Mouse (Mus musculus): Measurements from ENCODE around the gene Rnf220.
"Not testable (repeated sequence)": the region's sequence is repeated elsewhere in the genome, so short reads cannot be mapped to it uniquely, and the experiment has no call there.

The Rnf220 gene

DNA sequence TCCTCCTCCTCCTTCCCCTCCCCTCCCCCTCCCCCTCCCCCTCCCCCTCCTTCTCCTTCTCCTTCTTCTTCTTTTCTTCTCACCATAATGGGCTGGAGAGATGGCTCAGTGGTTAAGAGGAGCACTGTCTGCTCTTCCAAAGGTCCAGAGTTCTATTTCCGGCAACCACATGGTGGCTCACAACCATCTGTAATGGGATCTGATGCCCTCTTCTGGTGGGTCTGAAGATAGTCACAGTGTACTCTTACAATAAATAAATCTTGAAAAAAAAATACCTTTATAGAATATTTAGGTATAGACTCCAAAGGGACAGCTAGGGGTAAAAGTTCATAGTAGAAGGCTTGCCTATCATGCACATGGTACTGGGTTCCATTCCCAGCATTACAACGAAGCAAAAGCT lies 235.6 kb downstream of the Rnf220 start:
- DNase-seq, result no peak

DNA sequence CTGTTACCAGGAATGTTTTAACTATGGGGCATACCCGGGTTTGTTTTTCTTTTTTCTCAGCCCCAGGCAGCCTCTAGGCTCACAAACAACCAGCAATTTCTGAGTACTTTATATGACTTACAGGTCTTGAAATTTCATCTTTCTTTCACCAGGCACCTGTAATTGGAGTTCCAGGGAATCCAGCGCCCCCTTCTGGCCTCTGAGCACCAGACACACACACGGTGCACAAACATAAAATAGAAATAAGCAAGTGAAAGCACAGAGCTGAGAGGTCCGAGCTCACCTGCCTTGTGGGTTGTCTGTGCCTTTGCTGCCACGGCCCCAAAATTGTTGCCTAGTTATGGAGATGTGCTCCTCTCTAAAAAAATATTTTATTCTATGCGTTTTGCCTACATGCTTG lies 236.9 kb downstream of the Rnf220 start:
- not testable (repeated sequence) for DNase-seq

DNA sequence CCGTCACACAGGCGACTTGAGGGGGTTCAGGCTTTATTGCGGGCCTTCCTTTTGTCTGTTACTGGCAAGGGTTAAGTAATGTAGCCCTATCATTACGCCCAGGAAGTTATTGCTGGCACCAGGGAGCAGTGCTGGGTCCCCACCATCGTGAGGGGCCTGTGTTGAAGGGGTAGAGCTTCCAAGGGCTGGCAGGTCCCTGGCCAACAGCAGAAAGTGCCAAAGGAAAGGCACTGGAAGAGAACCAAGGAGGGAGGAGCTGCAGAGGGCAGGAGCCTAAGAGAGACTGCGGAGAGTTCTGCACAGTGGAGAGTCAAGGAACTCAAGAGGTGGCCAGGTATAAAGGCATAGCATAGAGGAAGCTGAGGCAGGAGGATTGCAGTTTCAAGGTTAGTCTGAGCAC lies 242.2 kb downstream of the Rnf220 start:
- no peak for DNase-seq

DNA sequence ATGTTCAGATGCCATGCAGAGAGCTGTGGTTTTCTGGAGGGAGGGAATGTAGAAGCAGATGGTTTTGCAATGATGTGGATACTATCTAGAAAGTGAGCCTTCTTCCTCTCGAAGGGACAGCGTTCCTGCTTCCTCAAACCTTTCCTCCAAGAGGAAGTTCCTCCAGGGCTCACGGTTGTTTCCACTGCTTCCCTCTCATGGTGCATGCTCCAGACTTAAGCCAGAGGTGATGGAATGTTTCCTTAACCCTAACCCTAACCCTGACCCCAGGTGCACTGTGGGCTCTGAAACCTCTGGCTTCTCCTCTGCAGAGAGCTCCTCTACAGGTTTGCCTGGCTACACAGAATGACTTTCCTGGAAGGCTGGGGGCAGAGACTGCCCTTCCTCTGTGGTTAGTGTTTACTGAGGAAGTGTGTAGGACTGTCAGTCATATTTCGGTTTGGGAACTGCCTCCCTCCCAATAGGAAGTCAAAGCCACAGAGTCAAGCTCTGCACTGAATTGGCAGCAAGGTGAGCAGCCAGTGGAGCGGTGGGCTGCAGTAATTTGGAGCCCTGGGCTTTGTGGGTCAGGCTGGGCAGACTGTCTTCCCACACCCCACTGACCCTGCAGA lies 242.7 kb downstream of the Rnf220 start:
- DNase-seq, result no peak

DNA sequence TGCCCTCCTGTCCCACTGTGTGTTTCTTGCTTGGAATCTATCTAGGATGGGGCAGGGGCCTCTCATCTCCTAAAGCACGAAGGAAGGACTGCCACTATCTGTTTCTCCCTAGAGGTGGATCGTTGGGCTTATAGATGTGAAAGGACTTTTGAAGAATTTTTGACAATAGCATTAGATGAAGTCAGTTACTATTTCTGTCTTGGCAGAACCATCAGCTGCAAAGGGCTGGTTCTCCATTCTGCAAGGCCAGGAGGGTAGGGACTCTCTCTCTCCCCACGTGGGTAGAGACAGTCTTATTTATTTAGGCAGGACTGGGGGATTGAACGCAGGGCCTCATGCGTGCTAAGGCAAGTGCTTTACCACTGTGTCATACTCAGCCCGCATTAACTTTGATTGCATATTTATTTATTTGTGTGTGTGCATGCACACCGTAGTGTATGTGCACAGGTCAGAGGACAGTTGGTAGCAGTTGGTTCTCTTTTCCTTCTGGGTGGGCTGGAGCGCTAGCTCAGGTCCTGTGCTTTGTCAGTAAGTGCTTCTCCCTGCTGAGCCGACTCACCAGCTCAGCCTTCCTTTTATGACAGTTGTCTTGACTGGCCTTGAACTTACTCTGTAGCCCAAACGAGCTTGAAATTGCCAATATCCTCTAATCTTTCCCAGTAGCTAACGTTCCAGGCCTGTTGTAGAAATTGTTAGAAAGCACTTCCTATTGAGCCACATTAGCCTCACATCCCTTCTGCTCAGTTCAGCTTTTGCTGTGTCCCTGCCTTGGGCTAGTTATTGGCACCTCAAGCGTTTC lies 243.4 kb downstream of the Rnf220 start:
- DNase-seq, result no peak

DNA sequence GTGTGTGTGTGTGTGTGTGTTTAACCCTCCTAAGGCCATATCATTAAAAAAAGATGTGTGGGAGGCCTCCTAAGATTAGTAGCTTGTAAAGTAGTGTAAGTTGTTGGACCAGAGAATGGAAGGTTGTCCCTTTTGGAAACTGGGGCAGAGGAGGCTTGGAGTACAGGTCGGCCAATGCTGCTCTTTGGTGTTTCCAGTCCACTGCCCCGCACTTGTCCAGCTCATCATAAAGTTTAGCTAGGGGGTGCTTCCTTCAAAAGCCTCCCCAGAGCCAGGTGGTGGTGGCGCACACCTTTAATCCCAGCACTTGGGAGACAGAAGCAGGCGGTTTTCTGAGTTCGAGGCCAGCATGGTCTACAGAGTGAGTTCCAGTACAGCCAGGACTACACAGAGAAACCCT lies 244.1 kb downstream of the Rnf220 start:
- no peak for DNase-seq

DNA sequence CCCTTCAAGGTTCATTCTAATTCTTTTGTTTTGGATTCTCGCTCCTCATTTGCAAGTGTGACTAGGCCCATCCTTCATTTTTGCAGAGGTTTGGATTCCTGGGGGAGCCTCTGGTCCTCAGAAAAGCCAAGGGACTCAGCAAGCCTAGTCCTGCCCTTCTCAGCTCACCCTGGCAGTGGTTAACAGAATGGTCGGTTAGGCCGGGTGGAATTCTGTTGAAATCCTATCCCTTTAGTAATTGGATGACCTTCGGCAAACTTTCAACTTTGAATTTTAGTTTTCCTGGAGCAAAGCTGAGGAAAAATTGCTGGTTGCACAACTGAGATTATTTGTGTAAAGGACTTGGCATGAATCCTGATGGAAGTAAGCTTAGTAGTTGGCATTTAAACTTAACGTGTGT lies 244.5 kb downstream of the Rnf220 start:
- DNase-seq, result no peak

DNA sequence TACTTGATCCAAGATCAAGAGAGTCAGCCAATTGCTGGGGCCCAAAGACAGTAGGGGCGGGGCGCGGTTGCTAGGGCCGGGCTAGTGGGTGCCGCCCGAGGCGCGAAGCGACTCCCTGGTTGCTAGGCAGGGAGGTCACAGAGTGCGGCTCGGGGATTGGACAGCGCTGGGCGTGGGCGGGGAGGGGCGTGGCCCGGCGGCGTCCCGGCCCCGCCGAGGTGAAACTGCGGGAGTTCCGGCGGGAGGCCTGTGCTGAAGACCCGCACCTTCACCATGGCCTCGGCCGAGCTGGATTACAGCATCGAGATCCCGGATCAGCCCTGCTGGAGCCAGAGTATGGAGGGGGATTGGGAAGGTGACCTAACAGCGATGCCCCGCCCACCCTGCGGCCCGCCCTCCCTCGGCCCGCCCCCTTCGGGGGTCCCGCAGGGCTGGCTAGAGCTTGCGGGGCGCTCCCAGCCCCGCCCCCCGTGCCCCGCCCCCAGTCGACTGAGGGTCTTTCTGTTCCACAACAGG lies 245.0 kb downstream of the Rnf220 start, which contains the start of the genes Tmem53 and Armh1:
TSS of gene Tmem53 (plus strand) at position 151 of the 516 bp plus-strand sequence.
TSS of gene Armh1 (minus strand) at position 325 of the 516 bp plus-strand sequence.
- peak; percentile 79 to 85 for DNase-seq

DNA sequence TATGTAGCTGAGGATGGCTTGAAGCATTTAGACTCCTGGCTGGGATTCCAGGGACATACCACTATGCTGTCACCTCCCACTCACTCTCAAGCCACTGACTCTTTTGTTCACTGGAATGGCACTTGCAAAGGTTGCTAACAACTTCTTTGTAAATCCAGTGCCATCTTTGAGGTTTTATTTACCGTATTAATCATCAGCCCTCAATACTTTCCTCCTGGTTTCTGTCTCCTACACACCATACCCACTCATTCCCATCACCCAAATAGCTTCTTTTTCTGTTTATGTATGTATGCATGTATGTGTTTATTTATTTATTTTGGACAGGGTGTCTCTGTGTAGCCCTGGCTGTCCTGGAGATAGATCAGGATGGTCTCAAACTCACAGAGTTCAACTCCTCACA lies 245.9 kb downstream of the Rnf220 start:
- DNase-seq, result no peak

DNA sequence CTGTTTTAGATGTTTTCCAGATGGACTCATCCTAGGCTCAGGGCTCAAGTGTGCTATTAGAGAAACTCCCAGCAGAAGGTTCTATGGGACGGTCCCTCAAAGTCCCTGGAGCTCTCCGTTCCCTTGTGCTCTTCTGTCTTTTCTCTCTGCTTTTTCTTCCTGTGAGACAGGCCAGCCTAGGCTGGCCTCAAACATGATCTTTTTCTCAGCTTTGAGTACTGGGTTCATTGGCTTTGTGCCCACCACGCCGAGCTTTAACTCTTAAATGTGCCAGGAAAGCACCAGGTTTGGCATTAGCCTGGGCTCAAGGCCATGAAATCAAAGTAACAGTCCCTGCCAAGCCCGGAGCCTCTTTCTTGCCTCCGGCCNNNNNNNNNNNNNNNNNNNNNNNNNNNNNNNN lies 256.0 kb downstream of the Rnf220 start:
- DNase-seq, result peak; percentile 57 to 74

DNA sequence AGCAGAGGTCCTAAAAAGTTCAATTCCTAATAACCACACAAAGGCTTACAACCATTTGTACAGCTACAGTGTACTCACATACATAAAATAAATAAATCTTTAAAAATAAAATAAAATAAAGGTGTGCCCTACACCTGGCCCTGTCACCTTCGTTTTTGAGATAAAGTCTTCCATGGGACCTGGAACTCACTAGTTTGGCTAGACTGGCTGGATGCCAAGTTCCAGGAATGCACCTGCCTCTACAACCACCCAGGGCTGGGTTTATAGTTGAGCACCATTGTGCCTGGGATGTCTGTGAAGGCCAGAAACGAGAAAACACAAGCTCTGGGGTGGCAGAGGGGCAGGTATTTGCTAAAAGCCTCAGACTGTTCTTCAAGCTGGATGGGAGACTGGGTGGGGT lies 257.7 kb downstream of the Rnf220 start:
- no peak for DNase-seq

DNA sequence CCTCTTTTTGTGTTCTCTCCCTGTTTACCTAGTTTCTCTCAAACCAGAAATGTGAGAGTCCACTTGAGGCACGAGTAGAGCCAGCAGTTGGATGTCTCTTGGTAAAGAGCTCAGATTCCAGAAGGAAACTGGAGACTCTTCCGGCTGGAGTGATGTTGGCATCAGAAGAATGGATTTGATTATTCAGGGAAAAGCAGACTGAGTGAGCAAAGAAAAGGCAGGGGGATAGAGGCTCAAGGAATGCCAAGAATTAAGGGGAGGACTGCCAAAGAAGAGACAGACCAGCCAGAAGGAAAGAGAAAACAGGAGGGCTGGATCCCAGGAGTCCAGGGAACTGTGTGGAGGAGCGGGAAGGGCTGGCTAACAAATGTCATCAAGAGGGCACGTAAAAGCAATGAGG lies 261.0 kb downstream of the Rnf220 start:
- DNase-seq, result no peak

DNA sequence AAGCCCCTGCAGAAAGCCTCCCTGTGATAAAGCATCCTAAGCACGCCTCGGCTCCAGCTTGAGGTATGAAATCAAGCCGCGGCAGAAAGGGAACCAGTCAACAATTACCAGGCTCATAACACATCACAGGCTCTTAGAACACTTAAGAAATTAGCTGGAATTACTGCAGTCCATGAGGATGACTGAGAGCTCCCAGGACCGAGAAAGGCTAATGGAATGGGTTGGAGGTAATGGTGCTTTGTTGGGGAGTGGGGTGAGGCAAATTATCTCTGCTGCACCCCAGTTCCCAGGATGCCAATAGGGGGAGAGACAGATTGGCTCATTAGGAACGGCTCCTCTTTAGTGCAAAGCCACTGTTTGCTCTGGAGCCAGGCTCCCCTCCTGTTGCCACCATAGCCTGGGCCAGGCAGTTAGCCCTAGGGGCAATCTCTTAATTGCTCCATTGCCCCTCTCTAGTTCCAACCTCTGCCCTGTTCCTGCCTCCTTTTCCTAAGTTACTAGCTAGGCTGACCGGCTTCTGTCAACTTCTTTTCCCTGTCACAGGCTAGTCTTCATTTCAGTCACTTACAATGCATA lies 262.6 kb downstream of the Rnf220 start:
- DNase-seq, result no peak

DNA sequence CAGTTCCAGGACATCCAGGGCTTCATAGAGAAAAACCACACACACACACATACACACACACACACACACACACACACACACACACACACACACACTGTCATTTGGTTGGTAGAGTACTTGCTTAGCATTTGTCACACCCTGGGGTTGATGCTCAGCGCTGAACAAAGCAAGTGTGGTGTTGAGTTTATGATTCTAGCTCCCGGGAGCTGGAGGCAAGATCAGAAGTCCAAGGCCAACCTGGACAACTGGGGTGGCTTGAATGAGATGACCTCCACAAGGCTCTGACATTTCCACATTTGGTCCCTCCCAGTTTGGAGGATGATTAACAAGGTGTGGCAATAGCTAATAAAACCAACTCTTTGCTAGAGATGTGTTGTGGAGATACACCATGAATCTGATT lies 265.6 kb downstream of the Rnf220 start:
- no peak for DNase-seq

DNA sequence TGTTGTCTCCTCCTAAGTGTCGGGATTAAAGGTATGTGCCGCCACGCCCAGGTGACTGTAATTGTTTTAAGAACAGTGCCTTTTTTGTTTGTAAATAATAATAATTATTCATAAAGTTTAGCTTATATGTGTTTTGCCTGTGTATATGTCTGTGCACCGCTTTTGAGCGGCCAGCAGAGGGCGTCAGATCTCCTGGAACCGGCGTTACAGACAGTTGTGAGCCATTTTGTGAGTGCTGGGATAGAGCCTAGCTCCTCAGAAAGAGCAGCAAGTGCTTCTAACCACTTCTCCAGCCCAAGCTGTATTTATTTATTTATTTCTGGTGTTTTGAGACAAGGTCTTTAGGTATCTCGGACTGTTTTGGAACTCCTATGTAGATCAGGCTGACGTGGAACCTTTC lies 266.5 kb downstream of the Rnf220 start:
- DNase-seq, result no peak

DNA sequence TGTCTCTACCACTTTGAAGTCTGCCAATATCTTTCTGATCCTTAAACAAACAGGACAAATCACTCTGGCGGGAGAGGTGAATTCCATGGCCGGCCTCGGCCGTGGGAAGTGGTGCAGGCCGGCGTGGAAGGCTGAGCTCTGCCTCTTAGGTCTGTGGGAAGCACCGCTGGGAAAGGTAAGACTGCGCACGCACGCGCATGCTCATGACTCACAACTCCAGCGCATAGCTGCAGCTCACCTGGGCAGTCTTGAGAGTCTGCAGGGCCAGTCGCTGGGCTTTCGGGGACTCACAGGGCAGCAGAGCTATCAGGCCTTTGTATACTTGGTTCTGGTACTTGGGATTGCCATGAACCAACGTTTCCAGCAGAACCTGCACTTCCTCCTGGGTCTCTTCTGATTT lies 267.3 kb downstream of the Rnf220 start:
- no peak for DNase-seq

DNA sequence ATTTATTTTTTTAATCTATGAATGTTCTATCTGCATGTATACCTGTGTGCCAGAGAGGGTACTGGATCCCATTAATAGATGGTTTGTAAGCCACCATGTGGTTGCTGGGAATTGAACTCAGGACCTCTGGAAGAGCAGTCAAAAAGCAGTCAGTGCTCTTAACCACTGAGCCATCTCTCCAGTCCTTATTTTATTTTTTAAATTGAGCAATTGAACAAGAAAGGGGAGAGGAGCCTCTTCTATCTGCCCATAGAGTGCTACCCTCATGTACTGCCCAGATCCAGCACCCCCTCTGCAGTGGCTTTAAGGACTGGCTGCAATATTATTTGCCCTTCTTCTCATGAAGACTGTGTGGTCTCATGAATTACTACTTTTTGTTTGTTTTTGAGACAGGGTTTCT lies 271.6 kb downstream of the Rnf220 start:
- no peak for DNase-seq

DNA sequence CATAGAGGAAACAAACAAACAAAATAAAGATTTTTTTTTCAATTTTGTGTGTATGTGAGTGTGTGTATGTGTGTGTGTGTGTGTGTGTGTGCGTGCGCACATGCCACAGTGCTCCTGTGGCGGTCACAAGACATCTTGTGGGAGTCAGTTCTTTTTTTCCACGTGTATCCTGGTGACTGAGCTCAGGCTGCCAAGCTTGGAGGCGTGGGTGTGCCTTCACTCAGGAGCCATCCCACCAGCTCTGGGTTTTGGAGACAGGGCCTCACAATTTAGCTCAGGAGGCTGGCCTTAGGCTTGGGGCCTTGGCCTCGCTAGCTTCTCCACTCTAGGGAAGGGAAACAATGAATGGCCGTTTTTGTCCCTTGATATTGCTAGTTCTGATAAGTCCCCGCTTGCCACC lies 272.7 kb downstream of the Rnf220 start:
- DNase-seq, result no peak

DNA sequence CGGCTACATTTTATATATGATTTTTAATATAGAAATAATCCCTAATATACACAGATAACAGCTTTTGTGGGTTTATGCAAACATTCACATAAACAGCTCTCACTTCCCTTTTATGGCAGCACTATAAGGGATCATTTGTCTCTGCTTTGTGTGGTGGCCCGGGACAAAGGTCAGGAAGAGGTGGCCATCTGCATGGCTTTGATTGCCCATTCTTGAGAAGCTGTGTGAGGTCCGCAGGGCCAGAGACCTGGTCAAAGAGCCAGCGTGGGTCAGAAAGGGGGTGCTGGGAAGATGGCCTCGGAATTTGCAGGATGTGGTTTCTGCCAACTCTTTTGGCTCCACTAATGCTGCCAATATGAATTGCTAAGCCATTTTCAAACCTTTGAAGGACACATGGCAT lies 273.9 kb downstream of the Rnf220 start:
- DNase-seq, result no peak

DNA sequence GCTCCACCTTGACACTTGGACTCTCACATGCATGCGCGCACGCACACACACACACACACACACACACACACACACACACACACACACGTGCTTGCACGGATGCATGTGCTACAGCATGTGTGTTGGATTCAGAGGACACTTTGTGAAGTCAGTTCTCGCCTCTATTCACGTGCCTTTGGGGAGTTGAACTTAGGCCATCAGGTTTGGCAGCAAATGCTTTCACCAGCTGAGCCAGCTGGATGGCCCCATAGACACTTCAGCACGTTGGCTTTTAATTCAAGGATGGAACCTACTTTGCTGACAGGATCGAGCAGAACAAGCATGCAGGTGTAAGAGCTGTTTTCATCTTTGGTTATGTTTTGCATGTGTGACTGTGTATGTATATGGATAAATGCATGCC lies 275.0 kb downstream of the Rnf220 start:
- no peak for DNase-seq

Measured in cerebellum, postnatal 25 days (tissue).